Mouse (Mus musculus) embryonic facial prominence, embryonic 14.5 days (tissue): ENCODE results near the gene Cbx5. TPM values are rescaled to one million over a fixed set of nuclear protein-coding genes. Genes with fewer than 3 reads are reported as not detected.

Source experiments
- ATAC-seq: fragments of 200-750 bp; cut with Nextera tagmentation; 2 replicates; pipeline ENCODE4 v1.8.0; 2017; ENCODE audit warnings: low read depth, moderate number of reproducible peaks, moderate TSS enrichment
- DNase-seq: peaks from one replicate; pipeline ENCODE4 v3.0.0-alpha.2; 2015; ENCODE audit warnings: low spot score
- H3K27ac ChIP-seq: fragments of 300-500 bp; sonication (generic); replicated peaks from 2 replicates; pipeline ENCODE4 v1.5.1; 2014; ENCODE audit warnings: low read depth, mild to moderate bottlenecking, low read length, moderate library complexity
- H3K27me3 ChIP-seq: fragments of 300-500 bp; sonication (generic); replicated peaks from 2 replicates; pipeline ENCODE4 v1.6.1; 2014; ENCODE audit warnings: low read length; ENCODE audit not compliant: control insufficient read depth, insufficient read depth
- H3K36me3 ChIP-seq: fragments of 300-500 bp; sonication (generic); 2 replicates; pipeline ENCODE4 v1.6.1; 2014; ENCODE audit warnings: low read length, mixed read lengths; ENCODE audit not compliant: control insufficient read depth, insufficient read depth
- H3K4me1 ChIP-seq: fragments of 300-500 bp; sonication (generic); 2 replicates; pipeline ENCODE4 v1.6.1; 2014; ENCODE audit warnings: antibody characterized with exemption, low read length; ENCODE audit not compliant: control insufficient read depth, insufficient read depth
- H3K4me2 ChIP-seq: fragments of 300-500 bp; sonication (generic); 2 replicates; pipeline ENCODE4 v1.6.1; 2014; ENCODE audit warnings: low read depth, mild to moderate bottlenecking, low read length, moderate library complexity, mixed read lengths
- H3K4me3 ChIP-seq: fragments of 300-500 bp; sonication (generic); 2 replicates; pipeline ENCODE4 v1.5.1; 2014; ENCODE audit warnings: low read depth, mild to moderate bottlenecking, low read length
- H3K9ac ChIP-seq: fragments of 300-500 bp; sonication (generic); 2 replicates; pipeline ENCODE4 v1.6.1; 2014; ENCODE audit warnings: low read depth, mild to moderate bottlenecking, low read length, moderate library complexity, mixed read lengths
- H3K9me3 ChIP-seq: fragments of 300-500 bp; sonication (generic); 2 replicates; pipeline ENCODE4 v1.6.1; 2016; ENCODE audit warnings: low read length; ENCODE audit not compliant: control insufficient read depth
- WGBS: fragments of 180-500 bp; shearing (Covaris S2); extraction: QIAGEN DNeasy Blood & Tissue Kit; methylation state at CpG from one replicate; pipeline ENCODE4 v1.1.7; 2014; 5-methylcytosine and 5-hydroxymethylcytosine counted together
- polyA plus RNA-seq: library from polyadenylated mRNA; unstranded; fragments of >200 nt; fragmentation: Nextera tagmentation; extraction: Ambion mirVana; gene quantifications from 2 replicates; pipeline ENCODE4 v1.2.1, GENCODE M21; 2014

The Cbx5 gene
- polyA plus RNA-seq, 1 experiment from 2014 or later = 112 TPM

GRCm38 (mm10) chr15:103168801-103169611 lies 70.6 kb downstream of the Cbx5 start:
- ATAC-seq (peak; percentile 13; the same call in 1 of the 2 replicates), DNase-seq (peak; percentile 74)
- H3K4me1 ChIP-seq = peaks cover 10% of the 10 kb centered on the region; the same call in 1 of the 2 replicates
- H3K27ac ChIP-seq = peak overlapping the region; percentile 42; the same call in 1 of the 2 replicates
- H3K36me3 ChIP-seq = no peaks in the 10 kb centered on the region
- 3% methylated on average over 38 of the region's 63 CpGs for WGBS
- H3K9ac ChIP-seq = peak overlapping the region; percentile 55
- no peaks in the 10 kb centered on the region for H3K9me3 ChIP-seq
- peak overlapping the region; percentile 47 for H3K4me3 ChIP-seq
- H3K27me3 ChIP-seq = peaks cover 82% of the 10 kb centered on the region
- peak overlapping the region; percentile 80 for H3K4me2 ChIP-seq

- H3K27me3 ChIP-seq = peaks cover 69% of the 10 kb centered on the region
- no peak overlapping the region for H3K4me2 ChIP-seq
- H3K9me3 ChIP-seq = no peaks in the 10 kb centered on the region
- no peak overlapping the region for H3K4me3 ChIP-seq
- no peaks in the 10 kb centered on the region for H3K36me3 ChIP-seq
- DNase-seq (no peak), ATAC-seq (no peak)
- 29% methylated on average over 3 of the region's 3 CpGs for WGBS
- peaks cover 14% of the 10 kb centered on the region for H3K4me1 ChIP-seq
- no peak overlapping the region for H3K27ac ChIP-seq
- no peak overlapping the region for H3K9ac ChIP-seq
Observed at GRCm38 (mm10) chr15:103167786-103168185, 71.8 kb downstream of the Cbx5 start.

DNA sequence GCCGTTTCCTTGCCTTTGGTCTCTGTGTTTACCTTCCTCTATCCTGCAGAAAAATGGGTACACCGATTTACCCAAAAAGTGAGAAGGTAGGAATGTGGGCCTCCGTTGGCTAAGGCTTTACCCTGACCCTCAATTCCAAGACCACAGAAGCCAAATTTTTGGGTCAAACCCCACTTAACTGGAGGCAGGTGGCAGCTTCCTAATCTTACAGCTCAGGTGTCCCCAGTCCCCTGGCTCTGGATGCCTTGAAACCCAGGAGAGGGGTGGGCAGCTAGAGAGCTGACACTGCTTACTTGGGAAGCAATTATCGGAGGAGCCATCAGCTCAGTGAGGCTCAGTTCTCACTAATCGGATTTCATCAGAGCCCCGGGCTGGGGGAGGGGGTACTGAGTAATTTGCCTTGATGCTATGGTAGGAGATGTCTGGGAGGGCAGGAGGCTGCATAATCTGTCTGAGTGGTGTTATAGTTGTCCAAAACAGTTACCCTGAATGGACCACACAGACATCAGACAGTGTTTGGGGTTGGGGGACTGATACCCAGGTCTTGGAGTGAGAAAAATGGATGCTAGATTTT lies 72.5 kb downstream of the Cbx5 start, which contains the start of gene Smug1:
Smug1 (minus strand) TSS at position 51 of the 574 bp plus-strand sequence.
- no peak for DNase-seq
- WGBS = 30% methylated on average over 6 of the region's 6 CpGs
- H3K9ac ChIP-seq = no peak within 1 kb of the TSS

DNA sequence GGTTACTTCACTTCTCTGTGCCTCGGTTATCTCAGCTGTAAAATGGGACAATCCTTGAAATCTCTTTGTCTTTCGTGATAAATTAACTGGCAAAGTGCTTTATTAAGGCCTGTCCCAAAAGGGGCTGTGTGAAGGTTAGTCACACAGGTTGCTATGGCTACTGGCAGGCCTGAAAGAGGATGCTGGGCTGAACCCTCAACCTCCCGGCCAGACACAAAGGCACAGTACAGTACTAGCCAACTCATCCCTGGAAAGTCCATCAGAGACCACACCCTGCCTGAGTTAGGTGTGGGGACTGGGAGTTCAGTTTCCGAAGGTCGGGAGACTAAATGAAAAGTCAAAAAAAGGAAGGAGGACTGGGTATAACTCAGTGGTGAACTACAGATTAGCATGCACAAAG lies 73.7 kb downstream of the Cbx5 start:
- Histone ChIP-seq H3K27ac (no peak overlapping the region), H3K4me3 (no peak overlapping the region), H3K4me2 (no peak overlapping the region), H3K36me3 (no peaks in the 10 kb centered on the region), H3K27me3 (peaks cover 51% of the 10 kb centered on the region), H3K4me1 (peaks cover 18% of the 10 kb centered on the region), H3K9me3 (no peaks in the 10 kb centered on the region), H3K9ac (no peak overlapping the region)
- no peak for DNase-seq
- 49% methylated on average over 5 of the region's 5 CpGs for WGBS
- ATAC-seq = no peak

More for the DNA sequence above, 72.5 kb downstream of the Cbx5 start, which contains the start of gene Smug1:
- H3K4me1 ChIP-seq = peaks cover 18% of the 10 kb centered on the region
- H3K27me3 ChIP-seq = peaks cover 63% of the 10 kb centered on the region
- H3K4me2 ChIP-seq = no peak within 1 kb of the TSS
- no peaks in the 10 kb centered on the region for H3K9me3 ChIP-seq
- no peak within 1 kb of the TSS for H3K27ac ChIP-seq
- ATAC-seq = no peak
- no peak within 1 kb of the TSS for H3K4me3 ChIP-seq
- H3K36me3 ChIP-seq = no peaks in the 10 kb centered on the region

DNA sequence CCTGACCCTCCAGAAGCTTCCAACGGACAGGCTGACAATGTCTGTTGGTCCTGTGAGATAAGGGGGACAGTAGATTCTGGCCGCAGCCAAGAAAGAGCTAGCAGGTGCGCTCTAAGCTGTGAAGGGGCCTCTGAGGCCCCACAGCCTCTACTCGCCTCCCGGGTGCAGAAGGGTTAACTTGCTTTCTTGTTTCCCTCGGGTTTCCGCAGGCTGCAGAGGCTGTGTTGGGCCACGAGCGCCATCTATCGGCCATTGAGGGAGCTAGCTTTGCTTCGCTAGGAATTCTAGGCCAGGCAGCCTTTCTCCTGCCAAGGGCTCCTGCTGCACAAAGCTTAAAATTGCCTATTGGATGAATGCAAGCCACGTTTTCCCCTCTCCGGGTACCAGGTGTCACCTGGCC lies 74.2 kb downstream of the Cbx5 start:
- no peaks in the 10 kb centered on the region for H3K9me3 ChIP-seq
- no peak overlapping the region for H3K27ac ChIP-seq
- ATAC-seq = peak; percentile 34; the same call in 1 of the 2 replicates
- no peaks in the 10 kb centered on the region for H3K36me3 ChIP-seq
- H3K4me2 ChIP-seq = 0 out of 2 replicates have a peak overlapping the region, but pooled peaks have one; percentile 10
- H3K9ac ChIP-seq = 0 out of 2 replicates have a peak overlapping the region, but pooled peaks have one; percentile 9
- under 1% methylated on average over 13 of the region's 13 CpGs for WGBS
- peaks cover 45% of the 10 kb centered on the region for H3K27me3 ChIP-seq
- peaks cover 18% of the 10 kb centered on the region for H3K4me1 ChIP-seq
- H3K4me3 ChIP-seq = no peak overlapping the region
- DNase-seq = peak; percentile 92

DNA sequence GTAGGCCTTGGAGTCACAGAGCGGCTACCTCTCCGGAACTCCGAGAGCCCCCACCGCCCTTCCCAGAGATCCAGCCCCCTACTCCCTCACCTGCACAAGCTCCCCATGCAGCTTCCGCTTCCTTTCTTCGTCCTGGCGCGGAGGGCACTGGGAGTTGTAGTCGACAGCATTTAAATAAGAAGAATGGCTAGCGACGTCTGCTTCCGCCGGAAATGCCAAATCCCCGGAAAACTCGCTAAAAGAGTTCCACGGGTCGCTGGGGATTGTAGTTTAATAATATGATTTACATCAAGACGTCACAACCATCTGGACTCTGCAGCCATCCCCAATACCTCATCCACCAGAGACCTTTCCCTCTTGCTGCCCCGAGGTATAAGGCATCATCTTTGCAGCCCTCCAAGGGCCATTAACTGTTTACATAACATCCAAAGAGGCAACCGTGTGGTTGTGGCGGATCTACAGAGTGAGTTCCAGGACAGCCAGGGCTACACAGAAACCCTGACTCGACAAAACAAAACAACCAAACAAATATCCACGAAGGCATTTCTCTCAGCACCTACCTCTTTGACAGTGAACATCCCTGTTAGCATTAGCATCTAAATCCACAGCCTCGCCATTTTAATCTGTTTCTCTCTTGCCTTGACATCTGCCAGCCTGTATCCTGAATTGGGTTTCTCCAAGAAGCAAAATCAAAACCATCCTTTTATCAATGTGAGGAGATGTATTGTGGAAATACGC lies 76.3 kb downstream of the Cbx5 start:
- H3K4me3 ChIP-seq = peak overlapping the region; percentile 72
- no peak overlapping the region; the same call in 1 of the 2 replicates for H3K27ac ChIP-seq
- H3K9me3 ChIP-seq = no peaks in the 10 kb centered on the region
- peaks cover 25% of the 10 kb centered on the region for H3K27me3 ChIP-seq
- WGBS = 6% methylated on average over 25 of the region's 25 CpGs
- peaks cover 8% of the 10 kb centered on the region; the same call in 1 of the 2 replicates for H3K4me1 ChIP-seq
- H3K9ac ChIP-seq = peak overlapping the region; percentile 70
- no peaks in the 10 kb centered on the region for H3K36me3 ChIP-seq
- DNase-seq = peak; percentile 99
- peak; percentile 91 for ATAC-seq
- peak overlapping the region; percentile 70 for H3K4me2 ChIP-seq

GRCm38 (mm10) chr15:103157585-103157984 lies 82.0 kb downstream of the Cbx5 start:
- H3K4me1 ChIP-seq = peaks cover 3% of the 10 kb centered on the region; the same call in 1 of the 2 replicates
- no peaks in the 10 kb centered on the region for H3K9me3 ChIP-seq
- peaks cover 7% of the 10 kb centered on the region; the same call in 1 of the 2 replicates for H3K27me3 ChIP-seq
- no peak overlapping the region for H3K4me3 ChIP-seq
- H3K27ac ChIP-seq = no peak overlapping the region
- no peak overlapping the region for H3K9ac ChIP-seq
- DNase-seq (no peak), ATAC-seq (no peak)
- no peaks in the 10 kb centered on the region for H3K36me3 ChIP-seq
- WGBS = 72% methylated on average over 10 of the region's 10 CpGs
- H3K4me2 ChIP-seq = no peak overlapping the region

GRCm38 (mm10) chr15:103156890-103157289 lies 82.7 kb downstream of the Cbx5 start:
- Histone ChIP-seq H3K4me3 (no peak overlapping the region), H3K36me3 (no peaks in the 10 kb centered on the region), H3K4me2 (no peak overlapping the region), H3K27ac (no peak overlapping the region), H3K9me3 (no peaks in the 10 kb centered on the region), H3K9ac (no peak overlapping the region), H3K27me3 (peaks cover 7% of the 10 kb centered on the region; the same call in 1 of the 2 replicates), H3K4me1 (no peaks in the 10 kb centered on the region)
- 48% methylated on average over 7 of the region's 7 CpGs for WGBS
- DNase-seq = no peak
- peak; percentile 57; the same call in 1 of the 2 replicates for ATAC-seq
